Mouse (Mus musculus): ENCODE measurements around the gene Mllt3.

Mllt3 gene

DNA sequence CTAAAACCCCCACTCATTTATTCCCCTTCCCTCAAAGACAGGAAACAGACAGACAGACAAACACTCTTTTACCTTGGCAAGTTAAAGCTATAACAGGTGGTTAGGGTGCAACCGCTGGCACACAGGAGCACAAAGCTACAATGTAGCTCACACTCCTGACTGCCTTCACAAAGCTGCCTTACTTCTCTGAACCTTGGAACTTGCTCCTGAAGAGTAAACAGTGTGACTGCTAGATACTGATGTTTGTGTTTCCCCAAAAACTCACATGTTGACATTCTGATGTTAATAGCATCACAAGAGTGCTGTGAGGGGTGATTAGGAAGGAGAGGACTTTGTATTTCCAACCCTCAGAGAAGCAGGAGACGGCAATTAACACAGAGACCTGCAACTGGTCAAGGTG is 151.6 kb downstream of the Mllt3 start:
- DNase-seq (ENCODE audit: low read depth, low spot score) = no peak

DNA sequence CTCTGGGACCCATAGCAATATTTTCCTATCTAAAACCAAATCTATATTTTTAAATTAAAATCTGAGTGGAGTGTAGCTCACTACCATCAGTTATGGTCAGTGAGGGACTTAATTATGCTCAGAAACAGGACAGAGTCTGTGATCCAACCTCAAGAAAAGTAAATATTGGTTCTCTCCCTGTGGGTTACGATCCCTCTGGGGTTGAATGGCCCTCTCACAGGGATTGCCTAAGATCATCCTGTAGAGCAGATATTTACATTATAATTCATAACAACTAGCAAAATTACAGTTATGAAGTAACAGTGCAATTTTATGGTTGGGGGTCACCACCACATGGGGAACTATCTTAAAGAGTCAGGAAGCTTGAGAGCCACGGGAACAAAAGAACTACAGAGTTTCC is 152.9 kb downstream of the Mllt3 start:
- DNase-seq (ENCODE audit: low read depth, low spot score) = no peak

GRCm38 (mm10) chr4:87878701-87879100 is 154.5 kb downstream of the Mllt3 start:
- DNase-seq (ENCODE audit: low read depth, low spot score) = no peak

DNA sequence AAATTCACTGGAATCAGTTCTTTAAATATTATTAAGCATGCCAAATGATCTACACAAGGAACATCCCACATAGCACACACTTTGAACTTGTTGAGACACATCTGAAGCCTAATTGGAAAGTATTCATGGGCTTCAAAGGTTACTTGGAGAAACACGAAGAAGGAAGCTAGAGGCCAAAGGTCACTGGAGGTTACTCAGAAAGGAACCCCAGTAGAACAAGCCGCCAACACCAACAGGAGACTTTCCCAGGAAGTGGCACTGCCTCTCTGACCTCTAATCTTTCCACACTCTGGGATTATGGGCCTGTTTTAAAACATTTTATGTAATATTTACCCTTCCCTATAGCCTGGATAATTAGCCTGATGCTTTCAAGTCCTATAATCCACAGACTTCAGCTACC is 162.6 kb downstream of the Mllt3 start:
- DNase-seq (ENCODE audit: low read depth, low spot score) = no peak

- DNase-seq (ENCODE audit: low read depth, low spot score) = no peak
These were observed 166.6 kb downstream of the Mllt3 start for GRCm38 (mm10) chr4:87866564-87866963.

DNA sequence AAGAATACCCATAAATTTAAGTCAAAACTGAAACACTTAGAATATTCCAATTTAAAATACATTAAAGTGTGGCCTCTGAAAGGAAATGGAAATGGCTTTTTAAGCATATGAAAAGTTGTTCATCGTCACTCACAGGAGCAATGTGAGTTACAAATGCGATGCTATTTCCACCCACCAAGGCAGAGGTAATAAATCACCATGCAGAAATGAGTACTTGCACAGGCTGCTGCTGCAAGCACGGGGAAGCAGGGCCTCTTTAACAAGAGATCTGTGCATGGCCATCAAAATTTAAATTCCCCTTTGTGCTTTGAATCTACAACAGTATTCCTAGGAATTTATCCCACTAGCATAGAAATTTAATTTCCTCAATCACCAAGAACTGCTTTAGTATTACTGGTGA is 167.3 kb downstream of the Mllt3 start:
- DNase-seq (ENCODE audit: low read depth, low spot score) = no peak

GRCm38 (mm10) chr4:87865041-87865440 is 168.1 kb downstream of the Mllt3 start:
- DNase-seq (ENCODE audit: low read depth, low spot score) = no peak

GRCm38 (mm10) chr4:87863212-87863611 is 170.0 kb downstream of the Mllt3 start:
- DNase-seq (ENCODE audit: low read depth, low spot score) = no peak

- no peak for DNase-seq (ENCODE audit: low read depth, low spot score)
These were observed 172.4 kb downstream of the Mllt3 start for GRCm38 (mm10) chr4:87860723-87861122.

GRCm38 (mm10) chr4:87859148-87859547 is 174.0 kb downstream of the Mllt3 start:
- no peak for DNase-seq (ENCODE audit: low read depth, low spot score)

DNA sequence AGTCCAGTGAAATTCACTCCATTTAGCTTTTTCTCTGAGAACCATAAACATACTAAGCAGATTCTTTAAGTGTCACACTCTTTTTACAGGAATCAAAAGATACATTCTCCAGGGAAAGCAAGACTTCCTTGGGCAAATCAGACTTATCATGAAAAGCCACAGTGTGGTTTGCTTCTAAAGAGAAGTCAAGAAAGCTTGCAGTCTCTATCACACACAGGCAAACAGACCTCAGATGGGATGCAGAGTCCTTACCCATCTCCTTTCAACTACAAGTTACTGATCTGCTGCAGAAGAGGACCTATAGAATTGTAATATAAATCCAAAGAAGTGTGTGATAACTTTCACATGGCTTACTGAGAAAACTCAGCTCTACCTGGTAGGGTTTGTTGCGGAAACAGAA is 175.2 kb downstream of the Mllt3 start:
- DNase-seq (ENCODE audit: low read depth, low spot score) = no peak

DNA sequence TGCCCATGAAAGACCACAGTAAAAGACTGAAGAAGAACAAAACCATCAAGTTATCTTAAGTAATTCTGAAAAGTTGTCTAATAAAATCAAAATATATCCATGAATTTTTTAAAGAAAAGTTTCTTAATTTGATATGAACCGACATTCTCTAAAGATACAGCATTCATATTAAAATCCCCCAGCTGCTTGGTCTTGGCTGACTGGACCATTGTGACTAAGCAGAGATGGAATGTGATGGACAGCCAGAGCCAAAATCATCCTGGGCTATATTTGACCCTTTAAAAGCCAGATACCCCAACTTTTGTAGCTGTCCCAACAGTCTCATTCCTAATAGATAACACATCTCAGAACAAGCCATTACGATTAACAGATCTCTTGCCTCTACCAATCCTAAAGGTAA is 180.7 kb downstream of the Mllt3 start:
- DNase-seq (ENCODE audit: low read depth, low spot score) = no peak

DNA sequence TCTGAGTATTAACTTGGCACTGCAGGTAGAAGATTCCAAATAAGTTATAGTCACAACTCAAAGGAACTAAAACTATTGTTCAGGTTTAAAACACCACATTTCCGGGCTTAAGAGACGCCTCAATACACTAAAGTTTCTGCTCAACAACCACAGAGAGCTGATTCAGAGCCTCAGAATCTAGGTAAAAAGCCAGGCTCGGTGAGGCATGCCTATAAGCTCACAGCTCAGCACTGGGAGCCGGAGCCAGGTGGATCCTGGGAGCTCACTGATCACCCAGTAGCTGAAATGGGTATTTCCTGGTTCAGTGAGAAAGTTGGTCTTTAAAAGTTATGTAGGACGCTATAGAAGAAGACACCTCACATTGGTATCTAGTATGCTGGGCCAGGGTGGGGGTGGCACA is 183.1 kb downstream of the Mllt3 start:
- no peak for DNase-seq (ENCODE audit: low read depth, low spot score)

DNA sequence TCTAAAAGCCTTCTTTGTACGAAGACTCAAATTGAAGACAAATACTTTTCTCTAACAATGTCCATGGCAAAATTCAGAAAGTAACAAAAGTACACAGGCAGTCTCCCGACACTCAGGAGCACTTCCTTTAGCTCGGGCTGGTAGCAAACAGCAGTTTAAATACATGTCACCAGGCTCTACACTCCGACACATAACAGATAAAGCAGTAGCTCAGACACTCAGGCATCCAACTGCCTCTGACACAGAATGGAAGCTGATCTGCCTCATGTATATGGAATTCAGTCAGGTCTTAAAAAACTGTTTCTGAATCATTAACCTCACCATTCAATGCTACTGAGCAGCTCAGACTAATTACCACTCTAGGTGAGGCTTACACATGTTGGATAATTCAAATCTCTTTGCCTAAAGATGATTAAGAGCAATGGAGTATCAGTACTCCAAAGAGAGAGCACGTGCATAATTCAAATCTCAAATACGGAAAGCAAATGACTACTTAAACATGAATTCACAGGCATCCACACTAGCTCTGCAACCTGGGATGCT is 188.4 kb downstream of the Mllt3 start:
- no peak for DNase-seq (ENCODE audit: low read depth, low spot score)

GRCm38 (mm10) chr4:87840210-87840910 is 192.8 kb downstream of the Mllt3 start:
- no peak for DNase-seq (ENCODE audit: low read depth, low spot score)

DNA sequence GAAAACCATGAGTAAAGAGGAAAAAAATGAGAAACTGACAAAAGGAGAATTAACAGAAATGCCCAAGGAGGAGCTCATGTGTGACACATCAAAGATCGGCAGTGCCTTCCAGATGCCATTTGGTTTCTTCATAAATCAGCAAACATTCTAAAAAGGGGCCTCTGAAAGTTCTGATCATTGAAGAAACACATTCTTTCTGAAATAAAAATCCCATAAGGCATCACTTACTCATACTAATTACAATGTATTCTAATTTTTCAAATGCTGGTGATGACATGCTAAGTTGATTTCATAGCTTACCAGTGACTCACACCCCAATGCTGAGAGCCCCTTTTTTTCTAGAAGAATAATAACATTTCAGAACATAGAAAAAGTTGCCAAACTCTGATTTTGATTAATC is 194.4 kb downstream of the Mllt3 start:
- DNase-seq (ENCODE audit: low read depth, low spot score) = no peak

GRCm38 (mm10) chr4:87837471-87838361 is 195.4 kb downstream of the Mllt3 start:
- no peak for DNase-seq (ENCODE audit: low read depth, low spot score)

DNA sequence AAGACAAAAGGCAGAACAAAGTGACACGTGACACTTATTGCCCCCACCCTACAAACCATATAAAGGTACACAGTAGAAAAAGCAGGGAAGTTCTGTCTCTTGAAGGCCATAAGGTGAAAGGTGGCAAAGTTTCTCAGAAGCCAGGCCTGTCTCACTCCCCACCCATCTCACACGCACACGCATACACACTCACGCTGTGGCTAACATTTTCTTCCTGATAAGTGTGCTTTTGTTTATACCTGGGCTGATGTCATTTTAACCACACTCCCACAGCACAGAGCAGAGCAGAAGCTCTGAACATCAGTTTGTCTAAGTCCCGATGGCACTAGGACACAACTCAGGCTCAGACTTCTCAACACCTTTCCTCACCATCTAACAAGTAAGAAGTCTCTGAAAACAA is 196.9 kb downstream of the Mllt3 start:
- DNase-seq (ENCODE audit: low read depth, low spot score) = no peak

DNA sequence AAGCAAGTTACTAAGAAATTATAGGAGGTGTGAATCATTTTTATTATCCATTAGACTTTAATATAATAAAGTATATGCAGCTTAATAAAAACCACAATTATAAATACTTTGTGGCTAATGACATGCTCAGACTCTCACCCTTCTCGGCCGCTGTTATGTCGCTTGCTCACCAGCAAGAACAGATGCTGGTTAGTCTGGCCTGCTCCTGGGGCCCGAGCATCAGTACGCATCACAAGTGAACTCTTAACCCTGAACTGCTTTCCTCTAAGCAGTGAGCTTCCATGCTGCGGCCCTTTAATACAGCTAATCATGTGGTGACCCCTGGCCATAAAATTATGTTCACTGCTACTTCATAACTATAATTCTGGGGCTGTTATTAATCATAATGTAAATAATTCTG is 198.0 kb downstream of the Mllt3 start:
- no peak for DNase-seq (ENCODE audit: low read depth, low spot score)

DNA sequence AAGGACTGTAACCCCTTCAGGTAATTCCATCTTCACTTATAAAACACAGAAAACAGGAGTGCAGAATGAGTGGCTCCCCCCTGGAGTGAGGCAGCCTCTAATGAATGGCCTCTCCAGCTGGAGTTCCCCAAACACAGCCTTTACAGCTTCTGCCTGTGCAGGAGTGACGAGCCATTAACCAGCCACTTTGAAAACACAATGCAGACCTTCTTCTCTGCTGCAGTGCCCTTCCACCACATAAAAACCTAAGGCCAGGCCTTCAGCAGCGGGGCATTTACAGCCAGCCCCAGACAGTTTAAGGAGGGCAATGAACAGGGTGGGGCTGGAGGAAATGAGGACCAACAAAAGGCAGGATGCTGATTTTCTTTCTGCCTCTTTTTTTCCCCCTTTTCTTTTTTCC is 198.9 kb downstream of the Mllt3 start:
- peak; percentile 69 for DNase-seq (ENCODE audit: low read depth, low spot score)

GRCm38 (mm10) chr4:87830794-87831306 is 202.3 kb downstream of the Mllt3 start:
- no peak for DNase-seq (ENCODE audit: low read depth, low spot score)

DNA sequence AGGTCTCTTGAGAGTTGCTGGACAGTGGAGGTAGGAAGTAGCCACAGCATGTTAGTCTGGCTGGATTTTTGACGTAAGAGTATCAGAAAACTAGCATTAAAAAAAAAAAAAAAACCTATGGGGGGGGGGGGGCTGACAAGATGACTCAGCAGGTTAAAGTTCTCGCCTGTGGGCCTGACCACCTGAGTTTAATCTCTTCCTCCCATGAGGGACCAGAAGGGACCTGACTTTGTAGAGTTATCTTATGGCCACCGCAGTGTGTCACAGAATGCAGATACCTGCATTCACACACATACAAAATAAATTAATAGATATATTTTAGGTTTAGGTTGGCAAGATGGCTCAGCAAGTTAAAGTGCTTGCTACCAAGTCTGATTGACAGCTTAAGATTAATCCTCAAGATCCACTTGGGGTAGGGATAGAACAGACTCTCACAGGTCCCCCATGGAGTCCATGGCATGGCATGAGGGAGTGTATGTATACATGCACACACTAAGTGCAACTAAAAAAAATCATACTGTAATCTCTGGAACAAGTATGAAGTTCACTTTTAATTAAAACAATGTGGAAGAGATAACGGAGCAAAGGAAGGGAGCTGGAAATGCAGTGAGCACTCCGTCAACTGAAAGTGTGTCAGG is 203.6 kb downstream of the Mllt3 start:
- no peak for DNase-seq (ENCODE audit: low read depth, low spot score)

All from ES-CJ7 (cell line).